Mouse (Mus musculus) mouse trophoblast stem cell (cell line): Measurements from ENCODE around the gene Serpinb2.

ENCODE experiments used
- in situ Hi-C, 2 experiments: fragments of 300-500 bp; cut with MseI, MboI; formaldehyde crosslinking; loops; 2 replicates in 1 of 2; 3 replicates in 1 of 2; pipeline ENCODE4 v1.15.1; 2025

Serpinb2 gene

GRCm38 (mm10) chr1:107511252-107511651 is at the start of gene Serpinb2:
TSS of gene Serpinb2 (plus strand) at chr1:107511423.
- in situ Hi-C loops: no loop called here

DNA sequence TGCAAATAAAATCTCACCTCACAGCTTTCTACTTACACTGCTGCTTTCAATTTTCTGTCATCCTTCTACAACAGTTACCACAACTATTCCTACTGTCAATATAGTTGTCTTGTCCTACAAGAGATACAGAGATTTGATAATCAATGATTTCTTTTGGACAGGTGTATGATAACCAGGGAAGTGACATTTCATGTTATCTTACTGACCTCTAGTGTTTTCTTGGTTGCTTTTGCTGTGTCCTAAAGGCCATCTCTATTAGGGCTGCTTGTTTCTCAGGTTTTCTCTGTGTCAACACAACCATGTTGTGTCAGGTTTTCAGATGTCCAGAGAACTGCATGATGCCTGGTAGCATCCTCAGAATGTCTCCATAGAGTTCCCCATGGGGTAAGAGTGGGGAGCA is 31.3 kb upstream of the Serpinb2 start:
- in situ Hi-C loops: loop anchor here (25.0 kb wide), 2 partner anchors 243 to 468 kb away; no protein-coding TSS in a partner anchor

DNA sequence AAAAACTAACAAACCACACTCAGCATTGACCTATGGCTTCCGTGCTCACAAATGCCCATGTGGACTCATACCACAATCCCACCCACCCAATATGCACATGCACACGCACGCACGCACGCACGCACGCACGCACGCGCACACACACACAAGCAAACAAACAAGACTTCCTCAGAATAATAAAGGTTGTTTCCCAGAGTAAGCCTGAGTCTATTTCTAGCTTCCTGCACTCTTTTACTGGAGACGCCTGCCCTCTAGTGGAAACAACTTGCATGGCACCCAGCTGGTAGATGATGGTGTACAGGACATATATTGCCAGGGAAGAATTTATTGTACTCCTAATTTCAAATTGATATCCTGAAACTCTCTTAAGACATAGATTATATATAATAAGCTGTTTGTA is 29.8 kb upstream of the Serpinb2 start:
- in situ Hi-C loops: loop anchor here (25.0 kb wide), 2 partner anchors 244 to 469 kb away; no protein-coding TSS in a partner anchor

DNA sequence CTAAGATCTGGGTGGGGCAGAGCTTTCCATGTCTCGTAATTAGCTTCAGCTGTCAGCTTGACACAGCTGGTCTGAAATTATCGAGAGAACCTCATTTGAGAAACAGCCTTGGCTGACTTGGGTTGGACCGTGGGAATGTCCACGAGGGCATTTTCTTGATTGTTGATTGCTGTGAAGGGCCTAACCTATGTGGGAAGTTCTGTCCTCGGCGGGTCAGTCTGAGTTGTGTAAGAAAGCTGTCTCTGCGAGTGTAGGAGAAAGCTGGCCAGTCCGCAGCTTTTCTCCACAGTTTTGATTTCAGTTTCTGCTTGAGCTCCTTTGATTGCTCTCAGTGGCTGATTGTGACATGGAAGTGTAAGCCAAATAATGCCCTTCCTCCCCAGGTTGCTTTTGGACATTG is 21.6 kb upstream of the Serpinb2 start:
- in situ Hi-C loops: loop anchor here (25.0 kb wide), 2 partner anchors 252 to 477 kb away; no protein-coding TSS in a partner anchor

DNA sequence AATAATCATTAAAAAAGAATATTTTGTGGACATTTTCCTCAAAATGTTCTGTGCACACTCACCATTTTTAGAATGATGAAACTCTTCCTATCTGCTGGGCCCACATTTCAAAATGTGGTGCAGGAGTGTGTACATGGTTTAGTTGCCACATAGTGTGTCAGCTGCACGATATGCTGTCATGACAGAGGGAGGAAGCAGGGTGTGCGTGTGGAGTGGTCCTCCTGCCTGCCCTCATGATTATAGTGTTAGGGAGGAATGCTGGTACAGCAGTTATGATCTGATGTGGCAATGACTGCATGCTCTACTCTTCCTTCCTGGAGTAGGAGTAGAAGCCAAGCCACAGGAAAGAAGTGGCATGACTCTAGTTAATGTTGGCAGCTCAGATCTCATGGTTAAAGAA is 14.4 kb upstream of the Serpinb2 start:
- in situ Hi-C loops: loop anchor here (25.0 kb wide), 2 partner anchors 259 to 484 kb away; no protein-coding TSS in a partner anchor

DNA sequence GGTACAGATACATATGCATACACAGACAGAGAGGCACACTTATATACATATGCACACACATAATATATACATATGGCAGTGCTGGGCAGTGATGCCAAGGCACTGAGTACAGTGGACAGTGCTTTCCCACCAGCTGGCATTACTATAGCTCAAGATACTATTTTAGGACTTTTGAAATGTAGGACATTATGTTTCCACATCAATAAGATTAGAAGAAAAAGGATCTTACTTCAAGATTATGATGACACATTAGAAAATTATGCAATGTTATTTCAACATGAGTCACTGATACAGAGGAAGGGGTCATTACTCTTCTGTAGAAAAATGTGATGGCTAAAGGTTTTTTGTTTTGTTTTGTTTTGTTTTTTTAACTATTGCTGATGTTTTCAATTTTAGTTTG is 9.2 kb upstream of the Serpinb2 start:
- in situ Hi-C loops: no loop called here

GRCm38 (mm10) chr1:107503294-107503693 is 7.9 kb upstream of the Serpinb2 start:
- in situ Hi-C loops: no loop called here

DNA sequence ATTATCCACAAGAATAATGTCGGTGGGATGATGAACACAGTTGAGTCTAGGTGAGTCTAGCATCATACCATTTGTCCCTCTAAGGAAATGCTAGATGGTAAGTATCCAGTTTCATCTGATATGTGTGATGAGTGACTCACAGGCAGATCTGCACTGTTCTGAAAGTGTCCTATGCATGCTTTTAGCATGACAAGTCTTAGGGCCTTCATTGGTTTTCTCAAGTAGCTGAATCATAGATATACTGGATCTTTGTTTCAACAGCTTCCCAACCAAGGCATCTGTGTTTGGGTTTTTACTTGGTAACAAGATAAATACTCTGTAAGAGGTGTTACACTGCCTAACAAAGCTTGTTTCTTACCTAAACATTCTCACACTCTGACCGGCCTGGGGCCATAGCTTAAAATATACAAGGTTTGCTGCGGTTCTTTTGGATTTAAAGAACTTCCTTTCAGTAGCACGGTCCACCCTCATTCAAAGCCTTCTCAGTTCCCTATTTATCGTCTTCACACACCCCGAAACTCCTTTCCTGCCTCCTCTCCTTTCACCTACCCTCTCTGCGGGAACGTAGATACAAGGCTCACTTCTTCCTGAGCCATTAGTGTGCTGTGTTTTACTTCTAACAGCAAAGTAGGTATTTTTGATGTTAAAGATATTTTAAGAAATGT is 5.2 kb upstream of the Serpinb2 start:
- in situ Hi-C loops: no loop called here

- in situ Hi-C loops: no loop called here
These were observed 1.2 kb downstream of the Serpinb2 start for GRCm38 (mm10) chr1:107512194-107513138.

GRCm38 (mm10) chr1:107513530-107513929 is 2.3 kb downstream of the Serpinb2 start:
- in situ Hi-C loops: no loop called here

DNA sequence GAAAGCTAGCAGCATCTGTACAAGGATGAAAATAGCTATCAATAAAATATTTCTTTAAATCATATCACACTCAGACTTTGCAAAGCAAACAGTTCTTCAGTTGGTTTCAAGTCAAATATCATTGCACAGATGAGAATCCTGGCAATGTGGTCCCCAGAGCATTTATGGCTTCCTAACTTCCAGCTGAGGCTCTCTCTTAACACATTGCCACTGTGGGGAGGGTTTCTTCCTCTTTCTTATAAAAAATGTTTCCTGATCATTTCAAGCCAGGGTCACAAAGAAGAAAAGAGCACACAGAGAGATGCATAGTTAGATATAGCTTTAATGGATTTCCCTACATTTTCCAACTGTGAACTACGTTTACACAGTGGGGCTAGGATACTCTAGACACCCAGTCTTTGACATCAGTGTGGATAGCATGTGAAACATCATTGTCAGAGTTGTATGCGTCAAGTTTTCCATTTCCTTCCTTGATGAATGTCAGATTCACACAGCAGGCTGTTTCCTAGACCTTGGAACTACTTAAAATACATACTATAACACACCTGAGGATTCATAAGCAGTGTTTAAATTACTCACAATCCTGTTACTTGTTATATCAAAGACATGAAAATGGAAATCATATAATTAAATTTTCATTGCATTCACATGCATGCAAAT is 4.7 kb downstream of the Serpinb2 start:
- in situ Hi-C loops: no loop called here

GRCm38 (mm10) chr1:107525592-107525991 is 14.4 kb downstream of the Serpinb2 start:
- in situ Hi-C loops: no loop called here

GRCm38 (mm10) chr1:107528325-107529078 is 17.3 kb downstream of the Serpinb2 start:
- in situ Hi-C loops: no loop called here

GRCm38 (mm10) chr1:107529365-107530052 is 18.3 kb downstream of the Serpinb2 start:
- in situ Hi-C loops: no loop called here

DNA sequence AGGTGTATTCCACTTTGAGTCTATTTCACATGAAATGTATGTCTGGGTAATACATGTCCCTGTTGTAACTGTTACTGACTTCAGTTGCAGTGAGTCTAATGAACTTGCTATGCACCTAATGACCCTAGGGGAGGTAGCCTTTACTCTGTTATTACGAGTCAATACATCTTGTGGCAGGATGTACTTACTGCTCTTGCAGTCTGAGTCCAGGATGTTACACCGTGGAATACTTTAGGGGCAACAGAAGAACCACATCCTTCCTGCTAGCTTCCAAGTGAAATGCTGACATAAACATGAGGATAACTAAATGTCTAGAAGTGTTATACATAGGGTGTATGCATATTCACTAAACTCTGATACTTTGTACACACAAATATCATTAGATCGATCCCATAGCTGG is 22.5 kb downstream of the Serpinb2 start:
- in situ Hi-C loops: no loop called here

DNA sequence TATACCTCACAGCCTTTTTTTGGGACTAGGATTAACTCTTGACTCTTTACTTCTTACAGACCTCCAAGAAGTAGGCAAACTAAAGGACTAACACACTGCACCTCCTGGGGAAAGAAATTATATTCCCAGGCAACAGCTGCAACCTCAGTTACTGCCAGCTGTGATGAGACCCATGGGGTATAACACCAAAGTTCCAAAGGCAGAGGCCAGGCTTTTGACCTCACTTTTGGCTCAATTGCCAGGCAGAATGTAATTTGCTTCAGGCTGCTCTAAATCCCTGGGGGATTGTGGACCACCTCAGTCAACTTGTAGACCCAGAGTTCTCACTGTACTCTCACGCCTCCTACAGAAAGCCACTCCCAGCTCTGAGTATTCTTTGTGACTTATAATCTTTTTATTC is 26.2 kb downstream of the Serpinb2 start:
- in situ Hi-C loops: no loop called here

GRCm38 (mm10) chr1:107559494-107559893 is 48.3 kb downstream of the Serpinb2 start:
- in situ Hi-C loops: no loop called here

DNA sequence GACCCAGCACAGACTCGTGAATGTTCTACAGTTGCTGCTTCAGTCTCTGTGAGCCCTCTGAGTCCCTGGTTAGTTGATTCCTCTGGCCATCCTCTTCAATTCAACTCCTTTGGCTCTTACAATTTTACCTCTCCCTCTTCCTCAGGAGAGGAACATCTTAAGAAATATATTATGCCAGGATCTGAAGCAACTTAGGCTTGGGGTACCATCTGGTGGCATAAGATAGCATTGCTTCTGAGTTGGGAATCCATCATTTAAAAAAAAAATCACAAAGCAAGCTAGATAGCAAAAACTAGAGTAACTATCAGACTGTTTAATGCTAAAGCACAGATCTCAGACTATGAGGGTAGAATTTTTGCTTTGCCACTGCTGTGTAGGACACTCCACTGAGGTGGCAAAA is 50.9 kb downstream of the Serpinb2 start:
- in situ Hi-C loops: no loop called here

- in situ Hi-C loops: no loop called here
These were observed 54.4 kb downstream of the Serpinb2 start for GRCm38 (mm10) chr1:107565644-107566043.

- in situ Hi-C loops: no loop called here
These were observed 64.9 kb downstream of the Serpinb2 start for GRCm38 (mm10) chr1:107576094-107576493.

DNA sequence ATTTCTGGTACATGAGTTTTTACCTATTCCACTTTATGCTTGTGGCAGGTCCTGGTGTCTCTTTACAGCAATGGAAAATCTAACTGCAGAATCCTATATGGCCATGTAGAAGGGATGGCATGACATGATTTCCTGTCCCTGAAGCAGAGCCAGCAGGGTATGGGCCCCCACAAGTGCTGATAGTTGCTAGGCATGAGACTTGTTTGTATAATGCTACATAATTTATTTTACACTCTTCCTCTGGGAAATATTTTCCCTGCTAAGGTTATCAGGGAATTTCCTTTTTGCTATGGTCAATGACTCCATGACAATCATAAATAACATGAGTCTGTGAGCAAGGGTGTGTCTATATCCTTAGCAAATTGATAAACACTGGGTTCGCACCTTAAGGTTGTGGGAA is 66.3 kb downstream of the Serpinb2 start:
- in situ Hi-C loops: no loop called here
